Mouse (Mus musculus): ENCODE measurements at regions not wholly inside any gene's neighbourhood (a gene's known extent, or its start where the extent isn't known, plus 50 kb on each side); places are given as distances from the start of the nearest gene placed in this dataset.

GRCm38 (mm10) chr12:13729901-13730637 lies 421.8 kb downstream of the Fam84a start:
- Histone ChIP-seq H3K4me1 (ENCODE audit: control insufficient read depth, insufficient read depth, low read length) (no peaks in the 10 kb centered on the region), H3K36me3 (ENCODE audit: control insufficient read depth, insufficient read depth, low read length) (no peaks in the 10 kb centered on the region), H3K9ac (ENCODE audit: low read depth, low read length) (no peak overlapping the region), H3K4me2 (no peak overlapping the region), H3K27me3 (ENCODE audit: control insufficient read depth, insufficient read depth, low read length) (no peaks in the 10 kb centered on the region), H3K9me3 (replicated peaks; ENCODE audit: control insufficient read depth, low read length) (no peaks in the 10 kb centered on the region), H3K27ac (ENCODE audit: low read depth, low read length) (no peak overlapping the region), H3K4me3 (ENCODE audit: low read depth, low read length) (no peak overlapping the region)
- 64% methylated on average over 2 of the region's 2 CpGs for WGBS (ENCODE audit: insufficient replicate concordance)
- ATAC-seq (replicated peaks; ENCODE audit: insufficient number of reproducible peaks, low FRiP score, low TSS enrichment), result no peak

DNA sequence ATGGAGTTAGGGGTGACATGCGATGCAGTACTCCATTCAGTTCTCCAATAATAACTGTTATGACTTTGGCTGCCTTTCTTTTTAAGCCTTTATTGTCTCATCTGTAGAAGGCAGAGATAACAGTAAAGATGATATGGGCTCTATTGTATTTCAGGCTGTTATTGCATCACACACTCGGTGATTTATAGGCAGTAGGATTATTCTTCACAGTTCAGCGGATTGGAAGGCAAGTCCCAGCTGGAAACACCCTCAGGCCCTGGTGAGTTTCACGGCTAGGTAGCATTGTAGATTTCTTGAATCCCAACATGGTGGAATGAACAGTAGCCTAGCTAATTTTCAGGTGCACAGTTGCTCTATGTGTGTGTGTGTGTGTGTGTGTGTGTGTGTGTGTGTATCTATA lies 422.9 kb downstream of the Fam84a start:
- 85% methylated on average over 4 of the region's 4 CpGs for WGBS (ENCODE audit: insufficient replicate concordance)
- Histone ChIP-seq H3K4me1 (ENCODE audit: control insufficient read depth, insufficient read depth, low read length) (no peaks in the 10 kb centered on the region), H3K36me3 (ENCODE audit: control insufficient read depth, insufficient read depth, low read length) (no peaks in the 10 kb centered on the region), H3K9me3 (replicated peaks; ENCODE audit: control insufficient read depth, low read length) (no peaks in the 10 kb centered on the region), H3K27me3 (ENCODE audit: control insufficient read depth, insufficient read depth, low read length) (no peaks in the 10 kb centered on the region), H3K4me3 (ENCODE audit: low read depth, low read length) (no peak overlapping the region), H3K27ac (ENCODE audit: low read depth, low read length) (no peak overlapping the region), H3K4me2 (no peak overlapping the region), H3K9ac (ENCODE audit: low read depth, low read length) (no peak overlapping the region)
- ATAC-seq (replicated peaks; ENCODE audit: insufficient number of reproducible peaks, low FRiP score, low TSS enrichment), result no peak

- no peaks in the 10 kb centered on the region for H3K36me3 ChIP-seq (ENCODE audit: control insufficient read depth, insufficient read depth, low read length)
- no peak for ATAC-seq (replicated peaks; ENCODE audit: insufficient number of reproducible peaks, low FRiP score, low TSS enrichment)
- 68% methylated on average over 2 of the region's 2 CpGs for WGBS (ENCODE audit: insufficient replicate concordance)
Measured at GRCm38 (mm10) chr12:13724511-13724910, 427.3 kb downstream of the Fam84a start.

DNA sequence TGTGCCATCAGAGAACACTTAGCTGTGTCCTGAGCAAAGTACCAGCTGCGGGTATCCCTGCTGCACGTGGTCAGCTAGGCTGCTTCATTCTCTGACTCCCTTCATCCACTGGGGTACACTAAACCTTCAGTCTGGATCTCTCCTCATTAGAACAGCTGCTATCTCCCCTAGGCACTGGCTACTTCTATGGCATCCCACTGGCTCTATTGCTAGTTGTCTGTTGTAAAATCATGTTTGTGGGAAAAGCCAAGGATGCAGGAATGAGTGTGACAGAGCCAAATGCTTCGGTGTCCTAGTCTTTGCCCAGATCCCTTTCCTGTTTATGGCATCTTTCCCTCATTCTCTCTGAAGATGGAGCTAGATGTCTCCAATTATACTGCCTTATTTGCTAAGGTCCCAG lies 440.9 kb downstream of the Nbas start:
- no peak for ATAC-seq (replicated peaks; ENCODE audit: insufficient number of reproducible peaks, low FRiP score, low TSS enrichment)

More at GRCm38 (mm10) chr12:13724511-13724910, 427.3 kb downstream of the Fam84a start:
- H3K9me3 ChIP-seq (replicated peaks; ENCODE audit: control insufficient read depth, low read length), result no peaks in the 10 kb centered on the region
- no peaks in the 10 kb centered on the region for H3K4me1 ChIP-seq (ENCODE audit: control insufficient read depth, insufficient read depth, low read length)
- H3K27ac ChIP-seq (ENCODE audit: low read depth, low read length), result no peak overlapping the region
- no peaks in the 10 kb centered on the region for H3K27me3 ChIP-seq (ENCODE audit: control insufficient read depth, insufficient read depth, low read length)
- H3K4me2 ChIP-seq, result no peak overlapping the region
- no peak overlapping the region for H3K9ac ChIP-seq (ENCODE audit: low read depth, low read length)
- no peak overlapping the region for H3K4me3 ChIP-seq (ENCODE audit: low read depth, low read length)

DNA sequence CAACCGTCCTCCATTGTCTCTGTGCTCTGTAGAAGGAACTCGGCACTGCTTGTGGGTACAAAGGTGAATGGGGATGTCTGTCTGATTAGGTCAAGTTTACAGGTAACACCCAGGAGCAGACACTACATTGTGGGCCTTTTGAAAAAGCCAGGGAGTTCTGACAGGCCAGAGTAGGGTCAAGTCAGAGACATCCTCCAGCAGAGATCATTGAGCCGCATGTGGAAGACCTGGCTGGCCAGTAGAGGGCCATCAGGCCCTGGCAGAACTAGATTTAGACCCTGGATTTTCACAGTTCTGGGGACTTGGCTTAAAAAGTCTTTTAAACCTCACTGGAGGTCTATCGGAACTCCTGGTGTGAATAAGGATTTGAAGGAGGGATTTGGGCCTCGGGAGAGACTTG lies 438.8 kb downstream of the Nbas start:
- no peak overlapping the region for H3K4me2 ChIP-seq
- no peaks in the 10 kb centered on the region for H3K4me1 ChIP-seq (ENCODE audit: control insufficient read depth, insufficient read depth, low read length)
- H3K9ac ChIP-seq (ENCODE audit: low read depth, low read length), result no peak overlapping the region
- no peaks in the 10 kb centered on the region for H3K36me3 ChIP-seq (ENCODE audit: control insufficient read depth, insufficient read depth, low read length)
- ATAC-seq (replicated peaks; ENCODE audit: insufficient number of reproducible peaks, low FRiP score, low TSS enrichment), result no peak
- H3K9me3 ChIP-seq (replicated peaks; ENCODE audit: control insufficient read depth, low read length), result no peaks in the 10 kb centered on the region
- 82% methylated on average over 5 of the region's 5 CpGs for WGBS (ENCODE audit: insufficient replicate concordance)
- no peak overlapping the region for H3K27ac ChIP-seq (ENCODE audit: low read depth, low read length)
- H3K27me3 ChIP-seq (ENCODE audit: control insufficient read depth, insufficient read depth, low read length), result no peaks in the 10 kb centered on the region
- no peak overlapping the region for H3K4me3 ChIP-seq (ENCODE audit: low read depth, low read length)

More for the DNA sequence above, 440.9 kb downstream of the Nbas start:
- Histone ChIP-seq H3K4me3 (ENCODE audit: low read depth, low read length) (no peak overlapping the region), H3K36me3 (ENCODE audit: control insufficient read depth, insufficient read depth, low read length) (no peaks in the 10 kb centered on the region), H3K27ac (ENCODE audit: low read depth, low read length) (no peak overlapping the region), H3K9me3 (replicated peaks; ENCODE audit: control insufficient read depth, low read length) (no peaks in the 10 kb centered on the region), H3K9ac (ENCODE audit: low read depth, low read length) (no peak overlapping the region), H3K27me3 (ENCODE audit: control insufficient read depth, insufficient read depth, low read length) (no peaks in the 10 kb centered on the region), H3K4me1 (ENCODE audit: control insufficient read depth, insufficient read depth, low read length) (no peaks in the 10 kb centered on the region), H3K4me2 (no peak overlapping the region)
- 75% methylated on average over 3 of the region's 3 CpGs for WGBS (ENCODE audit: insufficient replicate concordance)

DNA sequence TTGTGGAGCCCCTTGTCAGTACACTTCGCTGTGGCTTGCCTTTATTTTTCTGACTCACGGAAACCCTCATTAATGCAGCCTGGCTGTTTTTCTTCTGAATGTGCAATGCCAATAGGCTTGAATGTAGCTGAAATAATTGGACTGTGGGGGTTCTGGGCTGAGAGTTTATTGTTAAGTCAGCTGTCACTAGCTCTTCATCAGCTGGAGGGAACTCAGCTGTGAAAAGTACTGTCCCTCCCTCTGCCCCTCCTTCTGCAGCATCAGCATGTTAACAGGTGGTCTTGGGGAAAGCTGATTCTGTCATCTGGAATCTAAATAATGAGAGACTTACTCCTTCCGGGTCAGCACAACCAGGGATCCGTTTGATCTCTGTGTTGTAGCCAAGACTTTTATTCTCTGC lies 437.6 kb downstream of the Nbas start:
- H3K9me3 ChIP-seq (replicated peaks; ENCODE audit: control insufficient read depth, low read length), result no peaks in the 10 kb centered on the region
- H3K36me3 ChIP-seq (ENCODE audit: control insufficient read depth, insufficient read depth, low read length), result no peaks in the 10 kb centered on the region
- H3K27ac ChIP-seq (ENCODE audit: low read depth, low read length), result no peak overlapping the region
- H3K9ac ChIP-seq (ENCODE audit: low read depth, low read length), result no peak overlapping the region
- ATAC-seq (replicated peaks; ENCODE audit: insufficient number of reproducible peaks, low FRiP score, low TSS enrichment), result no peak
- WGBS (ENCODE audit: insufficient replicate concordance), result 69% methylated on average over 4 of the region's 4 CpGs
- H3K4me1 ChIP-seq (ENCODE audit: control insufficient read depth, insufficient read depth, low read length), result no peaks in the 10 kb centered on the region
- H3K27me3 ChIP-seq (ENCODE audit: control insufficient read depth, insufficient read depth, low read length), result no peaks in the 10 kb centered on the region
- H3K4me3 ChIP-seq (ENCODE audit: low read depth, low read length), result no peak overlapping the region
- H3K4me2 ChIP-seq, result no peak overlapping the region

DNA sequence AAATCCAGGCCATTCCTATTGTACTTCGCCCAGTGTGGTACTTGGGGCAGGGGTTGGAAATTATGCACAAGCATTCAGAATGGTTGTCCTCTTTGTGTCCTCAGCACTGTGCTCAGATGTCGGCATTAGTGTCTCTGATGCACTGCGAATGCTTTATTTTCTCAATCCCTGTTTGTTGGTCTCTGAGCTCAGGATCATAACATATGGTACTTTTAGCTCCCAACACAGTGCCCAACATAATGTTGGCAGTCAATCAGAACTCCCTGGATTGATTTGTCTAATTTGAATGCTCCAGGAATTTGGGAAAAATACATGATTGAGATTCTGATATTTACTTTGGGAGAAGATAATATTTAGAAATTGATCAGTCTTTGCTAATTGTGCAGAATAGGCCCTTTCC lies 434.7 kb downstream of the Nbas start:
- Histone ChIP-seq H3K4me1 (ENCODE audit: control insufficient read depth, insufficient read depth, low read length) (no peaks in the 10 kb centered on the region), H3K4me2 (no peak overlapping the region), H3K9ac (ENCODE audit: low read depth, low read length) (no peak overlapping the region), H3K36me3 (ENCODE audit: control insufficient read depth, insufficient read depth, low read length) (no peaks in the 10 kb centered on the region), H3K27me3 (ENCODE audit: control insufficient read depth, insufficient read depth, low read length) (no peaks in the 10 kb centered on the region), H3K9me3 (replicated peaks; ENCODE audit: control insufficient read depth, low read length) (no peaks in the 10 kb centered on the region), H3K4me3 (ENCODE audit: low read depth, low read length) (no peak overlapping the region), H3K27ac (ENCODE audit: low read depth, low read length) (no peak overlapping the region)
- 78% methylated on average over 3 of the region's 3 CpGs for WGBS (ENCODE audit: insufficient replicate concordance)
- ATAC-seq (replicated peaks; ENCODE audit: insufficient number of reproducible peaks, low FRiP score, low TSS enrichment), result no peak

DNA sequence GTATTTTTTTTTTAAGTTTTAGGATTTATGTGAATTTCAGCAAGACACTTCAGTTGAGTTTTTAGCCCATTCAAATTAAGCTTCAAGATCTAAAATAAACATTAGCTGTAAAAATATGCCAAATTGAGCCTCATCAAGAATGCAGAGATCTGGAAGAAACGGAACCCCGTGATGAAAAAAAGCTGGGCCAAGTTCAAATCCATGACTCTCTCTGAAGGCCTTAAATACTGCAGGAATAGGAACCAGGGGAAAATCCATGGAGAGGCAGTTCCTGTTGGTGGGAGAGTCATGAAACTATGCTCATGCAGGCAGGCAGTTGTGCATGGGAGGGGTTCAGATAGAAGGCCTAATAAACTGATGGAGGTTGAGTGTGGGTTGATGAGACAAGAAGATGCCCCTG lies 430.9 kb downstream of the Nbas start:
- no peak overlapping the region for H3K9ac ChIP-seq (ENCODE audit: low read depth, low read length)
- no peaks in the 10 kb centered on the region for H3K4me1 ChIP-seq (ENCODE audit: control insufficient read depth, insufficient read depth, low read length)
- H3K4me2 ChIP-seq, result no peak overlapping the region
- no peak for ATAC-seq (replicated peaks; ENCODE audit: insufficient number of reproducible peaks, low FRiP score, low TSS enrichment)
- H3K4me3 ChIP-seq (ENCODE audit: low read depth, low read length), result no peak overlapping the region
- no peak overlapping the region for H3K27ac ChIP-seq (ENCODE audit: low read depth, low read length)
- no peaks in the 10 kb centered on the region for H3K9me3 ChIP-seq (replicated peaks; ENCODE audit: control insufficient read depth, low read length)
- H3K36me3 ChIP-seq (ENCODE audit: control insufficient read depth, insufficient read depth, low read length), result no peaks in the 10 kb centered on the region
- 90% methylated on average over 2 of the region's 2 CpGs for WGBS (ENCODE audit: insufficient replicate concordance)
- H3K27me3 ChIP-seq (ENCODE audit: control insufficient read depth, insufficient read depth, low read length), result no peaks in the 10 kb centered on the region

GRCm38 (mm10) chr12:13698834-13699233 lies 429.9 kb downstream of the Nbas start:
- H3K27ac ChIP-seq (ENCODE audit: low read depth, low read length), result no peak overlapping the region
- H3K4me1 ChIP-seq (ENCODE audit: control insufficient read depth, insufficient read depth, low read length), result no peaks in the 10 kb centered on the region
- 41% methylated on average over 4 of the region's 4 CpGs for WGBS (ENCODE audit: insufficient replicate concordance)
- no peak for ATAC-seq (replicated peaks; ENCODE audit: insufficient number of reproducible peaks, low FRiP score, low TSS enrichment)
- no peak overlapping the region for H3K4me3 ChIP-seq (ENCODE audit: low read depth, low read length)
- H3K27me3 ChIP-seq (ENCODE audit: control insufficient read depth, insufficient read depth, low read length), result no peaks in the 10 kb centered on the region
- H3K9me3 ChIP-seq (replicated peaks; ENCODE audit: control insufficient read depth, low read length), result no peaks in the 10 kb centered on the region
- H3K9ac ChIP-seq (ENCODE audit: low read depth, low read length), result no peak overlapping the region
- H3K36me3 ChIP-seq (ENCODE audit: control insufficient read depth, insufficient read depth, low read length), result no peaks in the 10 kb centered on the region
- no peak overlapping the region for H3K4me2 ChIP-seq
